Mouse (Mus musculus) subcutaneous adipose tissue, adult 2 months (tissue): ENCODE measurements around the gene Gm2075. TPM values are rescaled to one million over a fixed set of nuclear protein-coding genes. Genes with fewer than 3 reads are reported as not detected.

Source experiments
- polyA plus RNA-seq: library from polyadenylated mRNA; depleted of rRNA; stranded (reverse); fragments of >200 nt; gene quantifications from 2 replicates; pipeline ENCODE4 v1.2.3, GENCODE M21; 2012; ENCODE audit warnings: low replicate concordance; rRNA removed

Gene Gm2075
- polyA plus RNA-seq, result not detected in 2 replicates

GRCm38 (mm10) chr12:88011548-88011947 is at the start of gene Gm2075:
Gene Gm2075, plus strand, starts transcription at chr12:88011848.

GRCm38 (mm10) chr12:88018671-88019070 is 7.0 kb downstream of the Gm2075 start, which contains the start of gene Gm6803:
Gene Gm6803, minus strand, starts transcription at chr12:88018771.

GRCm38 (mm10) chr12:88026704-88027103 is 15.1 kb downstream of the Gm2075 start, which contains the start of gene Gm2056:
Gene Gm2056, plus strand, starts transcription at chr12:88027004.

Other genes with a start within 250 kb of the Gm2075 start
- not detected in 2 replicates for gene Gm21319, start 236.1 kb upstream of the Gm2075 start, polyA plus RNA-seq
- gene Gm21936, start 216.3 kb upstream of the Gm2075 start, polyA plus RNA-seq, result not detected in 2 replicates
- not detected in 2 replicates for gene BB287469, start 195.3 kb upstream of the Gm2075 start, polyA plus RNA-seq
- not detected in 2 replicates for gene Gm2001, start 169.5 kb upstream of the Gm2075 start, polyA plus RNA-seq
- not detected in 2 replicates for gene Gm2016, start 137.8 kb upstream of the Gm2075 start, polyA plus RNA-seq
- not detected in 2 replicates for gene Gm2022, start 116.5 kb upstream of the Gm2075 start, polyA plus RNA-seq
- gene Gm2035, start 92.0 kb upstream of the Gm2075 start, polyA plus RNA-seq, result not detected in 2 replicates
- gene Gm2042, start 57.8 kb upstream of the Gm2075 start, polyA plus RNA-seq, result not detected in 2 replicates
- gene Gm6803, start 6.9 kb downstream of the Gm2075 start, polyA plus RNA-seq, result not detected in 2 replicates
- not detected in 2 replicates for gene Gm2056, start 15.2 kb downstream of the Gm2075 start, polyA plus RNA-seq
- not detected in 2 replicates for gene Gm16368, start 71.8 kb downstream of the Gm2075 start, polyA plus RNA-seq
- not detected in 2 replicates for gene Gm10436, start 170.3 kb downstream of the Gm2075 start, polyA plus RNA-seq
- gene Gm8332, start 238.3 kb downstream of the Gm2075 start, polyA plus RNA-seq, result not detected in 2 replicates